Mouse (Mus musculus): ENCODE measurements around the gene 4930522H14Rik. TPM values are rescaled to one million over a fixed set of nuclear protein-coding genes. Genes with fewer than 3 reads are reported as not detected.
A peak's percentile ranks its signal among the peaks of the same experiment; 100 is the strongest.

Gene 4930522H14Rik
- polyA plus RNA-seq, 1 experiment from 2014 or later, result not detected

DNA sequence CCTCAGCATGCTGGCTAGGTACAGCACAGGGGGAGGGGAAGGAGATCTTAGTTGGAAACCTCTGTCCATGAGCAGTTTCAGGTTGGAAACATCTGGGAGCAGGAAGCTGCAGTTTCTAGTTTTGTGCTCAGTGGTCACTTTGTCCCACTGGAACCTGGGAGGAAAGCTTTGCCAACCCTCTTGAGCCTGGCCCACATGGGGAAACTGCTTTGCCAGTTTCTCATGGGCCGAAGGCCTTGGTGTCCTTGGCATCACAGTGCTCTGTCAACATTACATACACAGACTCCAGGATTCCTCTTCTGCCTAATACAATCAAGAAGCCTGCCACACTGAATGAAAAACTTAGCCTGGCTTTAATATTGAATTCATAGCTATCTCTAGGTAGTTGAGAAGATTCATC, 48.4 kb downstream of the 4930522H14Rik start:
- no peak for ATAC-seq (ENCODE audit: low FRiP score)

DNA sequence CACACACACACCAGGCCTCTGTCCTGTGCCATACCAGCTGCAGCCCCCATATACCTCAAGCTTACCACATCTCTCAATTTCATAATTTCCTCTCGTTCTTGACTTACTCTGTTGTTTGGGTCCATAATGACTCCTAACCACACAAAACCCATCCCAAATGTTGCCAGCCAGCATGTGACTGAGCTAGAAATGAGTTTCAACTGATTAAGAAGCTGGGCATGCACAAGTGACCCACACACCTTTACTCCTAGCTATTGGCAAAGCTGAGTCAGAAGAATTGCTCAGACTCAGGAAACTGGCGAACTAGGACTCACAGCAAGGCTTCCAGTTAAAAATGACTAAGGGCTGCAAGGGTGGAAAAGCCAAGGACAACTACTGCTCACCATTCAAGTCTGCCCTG, 49.7 kb downstream of the 4930522H14Rik start:
- H3K27me3 ChIP-seq (ENCODE audit: control insufficient read depth, insufficient read depth, low read length), result no peaks in the 10 kb centered on the region
- H3K9me3 ChIP-seq (ENCODE audit: control insufficient read depth, low read length), result no peaks in the 10 kb centered on the region
- H3K4me2 ChIP-seq (replicated peaks; ENCODE audit: low read depth, low read length), result no peak overlapping the region
- H3K27ac ChIP-seq (ENCODE audit: low read depth, low read length), result no peak overlapping the region
- H3K4me1 ChIP-seq (replicated peaks; ENCODE audit: control insufficient read depth, insufficient read depth, low read length), result no peaks in the 10 kb centered on the region
- no peak overlapping the region for H3K9ac ChIP-seq (ENCODE audit: low read depth, low read length)
- no peak for ATAC-seq (ENCODE audit: low FRiP score)
- no peak for DNase-seq (ENCODE audit: low spot score)
- no peak overlapping the region for H3K4me3 ChIP-seq (ENCODE audit: low read depth, low read length)
- 82% methylated on average over 2 of the region's 2 CpGs for WGBS
- no peaks in the 10 kb centered on the region for H3K36me3 ChIP-seq (ENCODE audit: control insufficient read depth, insufficient read depth, low read length)

More for the DNA sequence above, 48.4 kb downstream of the 4930522H14Rik start:
- H3K36me3 ChIP-seq (ENCODE audit: control insufficient read depth, insufficient read depth, low read length), result no peaks in the 10 kb centered on the region
- H3K27me3 ChIP-seq (ENCODE audit: control insufficient read depth, insufficient read depth, low read length), result no peaks in the 10 kb centered on the region
- DNase-seq (ENCODE audit: low spot score), result no peak
- WGBS, result 92% methylated on average over 1 of the region's 1 CpGs
- no peak overlapping the region for H3K27ac ChIP-seq (ENCODE audit: low read depth, low read length)
- H3K4me3 ChIP-seq (ENCODE audit: low read depth, low read length), result no peak overlapping the region
- H3K9ac ChIP-seq (ENCODE audit: low read depth, low read length), result no peak overlapping the region
- no peak overlapping the region for H3K4me2 ChIP-seq (replicated peaks; ENCODE audit: low read depth, low read length)
- no peaks in the 10 kb centered on the region for H3K9me3 ChIP-seq (ENCODE audit: control insufficient read depth, low read length)
- no peaks in the 10 kb centered on the region for H3K4me1 ChIP-seq (replicated peaks; ENCODE audit: control insufficient read depth, insufficient read depth, low read length)

DNA sequence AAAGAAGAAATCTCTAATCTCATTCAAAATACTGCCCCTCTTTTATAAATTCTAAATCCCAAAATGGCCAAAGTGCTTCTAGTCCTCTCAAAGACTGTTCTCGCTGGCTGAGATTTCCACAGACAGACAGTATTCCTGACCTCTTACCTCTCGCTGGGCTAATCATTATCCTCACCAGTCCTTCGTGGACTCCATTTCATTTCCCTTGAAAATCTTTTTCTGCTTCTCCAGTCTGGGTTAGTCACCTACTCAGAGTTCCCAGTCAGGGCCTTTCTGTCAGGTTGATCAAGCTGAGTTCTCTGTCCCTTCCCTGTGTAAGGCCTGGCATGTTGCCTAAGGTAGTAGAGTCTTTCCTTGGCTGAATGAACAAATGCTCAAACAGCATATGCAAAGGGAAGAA, 53.6 kb downstream of the 4930522H14Rik start:
- DNase-seq (ENCODE audit: low spot score), result no peak
- H3K9me3 ChIP-seq (ENCODE audit: control insufficient read depth, low read length), result no peaks in the 10 kb centered on the region
- H3K27ac ChIP-seq (ENCODE audit: low read depth, low read length), result no peak overlapping the region

DNA sequence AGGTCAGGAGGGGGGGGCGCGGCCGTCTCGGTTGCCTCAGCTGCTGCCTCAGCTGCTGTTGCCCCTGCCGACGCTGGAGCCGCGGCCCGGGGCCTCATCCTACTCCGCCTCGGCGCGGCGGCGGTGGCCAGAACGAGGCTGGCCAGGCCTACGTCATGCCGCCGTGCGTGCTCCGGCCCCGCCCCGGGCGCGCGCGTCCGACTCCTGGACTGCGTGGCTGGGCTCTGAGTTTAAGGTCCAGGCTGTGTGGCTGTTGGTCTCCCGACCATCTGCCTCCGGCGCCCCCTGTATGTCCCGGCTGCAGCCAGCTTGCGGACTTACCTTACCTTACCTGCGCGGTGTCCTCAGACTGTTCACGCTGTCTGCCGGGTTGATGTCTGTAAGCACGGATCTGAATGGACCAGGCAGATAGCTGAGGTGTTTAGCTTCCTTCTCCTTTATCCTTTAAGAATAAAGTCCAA, 54.5 kb downstream of the 4930522H14Rik start:
- Histone ChIP-seq H3K36me3 (ENCODE audit: control insufficient read depth, insufficient read depth, low read length) (no peaks in the 10 kb centered on the region), H3K4me2 (replicated peaks; ENCODE audit: low read depth, low read length) (peak overlapping the region; percentile 60), H3K4me1 (replicated peaks; ENCODE audit: control insufficient read depth, insufficient read depth, low read length) (0 out of 2 replicates have a peak, but pooled peaks cover 3% of the 10 kb centered on the region), H3K4me3 (ENCODE audit: low read depth, low read length) (peak overlapping the region; percentile 82), H3K9me3 (ENCODE audit: control insufficient read depth, low read length) (no peaks in the 10 kb centered on the region), H3K9ac (ENCODE audit: low read depth, low read length) (peak overlapping the region; percentile 98), H3K27me3 (ENCODE audit: control insufficient read depth, insufficient read depth, low read length) (no peaks in the 10 kb centered on the region), H3K27ac (ENCODE audit: low read depth, low read length) (peak overlapping the region; percentile 95)
- ATAC-seq (ENCODE audit: low FRiP score), result peak; percentile 99
- 0% methylated on average over 24 of the region's 39 CpGs for WGBS
- DNase-seq (ENCODE audit: low spot score), result peak; percentile 96

More for the DNA sequence above, 53.6 kb downstream of the 4930522H14Rik start:
- no peaks in the 10 kb centered on the region for H3K27me3 ChIP-seq (ENCODE audit: control insufficient read depth, insufficient read depth, low read length)
- 0 out of 2 replicates have a peak, but pooled peaks cover 3% of the 10 kb centered on the region for H3K4me1 ChIP-seq (replicated peaks; ENCODE audit: control insufficient read depth, insufficient read depth, low read length)
- H3K36me3 ChIP-seq (ENCODE audit: control insufficient read depth, insufficient read depth, low read length), result no peaks in the 10 kb centered on the region
- ATAC-seq (ENCODE audit: low FRiP score), result no peak
- no peak overlapping the region for H3K4me3 ChIP-seq (ENCODE audit: low read depth, low read length)
- H3K4me2 ChIP-seq (replicated peaks; ENCODE audit: low read depth, low read length), result no peak overlapping the region
- H3K9ac ChIP-seq (ENCODE audit: low read depth, low read length), result no peak overlapping the region
- WGBS, result 91% methylated on average over 3 of the region's 3 CpGs

DNA sequence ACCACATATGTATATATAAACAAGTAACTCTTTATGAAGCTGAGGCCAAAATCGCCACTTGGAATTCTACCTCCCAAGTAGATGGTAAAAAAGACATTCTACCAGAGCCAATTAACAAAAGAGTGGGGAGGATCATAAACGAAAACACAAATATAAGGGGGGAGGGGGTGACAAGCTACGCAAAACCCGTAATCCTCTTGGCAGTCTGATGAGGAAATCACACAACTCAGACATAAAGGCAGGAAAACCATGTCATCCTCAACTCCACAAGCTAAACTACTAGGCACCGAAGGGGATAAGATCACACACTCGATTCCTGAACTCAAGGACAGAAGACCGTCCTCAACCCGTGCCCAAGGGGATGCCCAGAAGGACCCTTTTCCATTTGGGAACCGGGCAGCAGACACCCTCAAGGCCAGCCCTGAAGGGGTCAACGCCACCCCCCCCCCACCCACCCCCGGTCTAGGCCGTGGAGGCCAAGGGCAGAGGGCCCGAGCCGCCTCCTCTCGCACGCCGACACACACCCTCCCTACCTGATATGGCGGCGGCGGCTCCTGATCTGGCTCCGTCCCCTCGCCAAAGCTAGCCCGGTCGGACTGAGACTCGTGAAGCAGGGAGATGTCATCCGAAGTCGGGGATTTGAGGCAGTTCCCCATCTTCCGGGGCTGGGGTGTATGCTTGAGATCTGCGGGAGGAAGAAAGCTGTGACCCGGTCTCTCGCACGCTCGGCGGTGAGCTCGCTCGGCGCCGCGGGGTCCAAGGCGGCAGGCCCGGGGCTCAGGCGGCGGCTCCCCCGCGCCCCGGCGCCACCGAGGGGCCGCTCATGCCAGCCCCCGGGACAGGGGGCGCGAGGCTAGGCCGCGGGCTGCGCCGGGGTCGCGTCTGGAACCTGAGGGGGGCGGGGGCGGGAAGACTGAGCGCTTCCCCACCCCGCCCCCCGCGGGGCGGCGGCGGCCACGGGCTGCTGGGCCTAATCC, 55.2 kb downstream of the 4930522H14Rik start:
- H3K36me3 ChIP-seq (ENCODE audit: control insufficient read depth, insufficient read depth, low read length), result no peaks in the 10 kb centered on the region
- no peaks in the 10 kb centered on the region for H3K9me3 ChIP-seq (ENCODE audit: control insufficient read depth, low read length)
- peak overlapping the region; percentile 82 for H3K4me3 ChIP-seq (ENCODE audit: low read depth, low read length)
- no peaks in the 10 kb centered on the region for H3K27me3 ChIP-seq (ENCODE audit: control insufficient read depth, insufficient read depth, low read length)
- H3K9ac ChIP-seq (ENCODE audit: low read depth, low read length), result peak overlapping the region; percentile 98
- ATAC-seq (ENCODE audit: low FRiP score) (peak; percentile 89), DNase-seq (ENCODE audit: low spot score) (peak; percentile 73)
- H3K4me1 ChIP-seq (replicated peaks; ENCODE audit: control insufficient read depth, insufficient read depth, low read length), result 0 out of 2 replicates have a peak, but pooled peaks cover 3% of the 10 kb centered on the region
- H3K4me2 ChIP-seq (replicated peaks; ENCODE audit: low read depth, low read length), result peak overlapping the region; percentile 60
- H3K27ac ChIP-seq (ENCODE audit: low read depth, low read length), result peak overlapping the region; percentile 95
- under 1% methylated on average over 34 of the region's 68 CpGs for WGBS

DNA sequence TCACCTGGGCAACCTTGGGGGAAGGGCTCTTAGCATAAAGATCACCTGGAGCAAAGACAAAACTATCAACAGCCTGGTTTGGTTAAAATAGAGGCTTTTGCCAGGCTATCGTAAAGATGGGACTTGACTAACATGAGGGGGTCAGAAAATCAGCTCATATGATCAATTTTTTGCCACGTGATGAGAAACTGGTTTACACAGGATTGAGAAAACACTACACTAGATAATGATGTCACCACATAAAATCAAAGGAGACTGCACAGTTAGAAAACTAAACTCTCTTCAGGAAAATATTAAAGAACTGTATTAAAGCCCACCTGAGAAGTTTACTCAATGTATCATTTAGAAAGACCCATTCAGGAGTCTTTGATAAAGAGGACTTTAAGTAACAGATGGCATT, 56.0 kb downstream of the 4930522H14Rik start:
- H3K27ac ChIP-seq (ENCODE audit: low read depth, low read length), result no peak overlapping the region
- no peaks in the 10 kb centered on the region for H3K36me3 ChIP-seq (ENCODE audit: control insufficient read depth, insufficient read depth, low read length)
- no peaks in the 10 kb centered on the region for H3K27me3 ChIP-seq (ENCODE audit: control insufficient read depth, insufficient read depth, low read length)
- peak overlapping the region; percentile 82 for H3K4me3 ChIP-seq (ENCODE audit: low read depth, low read length)
- DNase-seq (ENCODE audit: low spot score) (peak; percentile 1), ATAC-seq (ENCODE audit: low FRiP score) (no peak)
- WGBS, result 66% methylated on average over 2 of the region's 2 CpGs
- peak overlapping the region; percentile 60 for H3K4me2 ChIP-seq (replicated peaks; ENCODE audit: low read depth, low read length)
- no peak overlapping the region; the same call in 1 of the 2 replicates for H3K9ac ChIP-seq (ENCODE audit: low read depth, low read length)
- H3K4me1 ChIP-seq (replicated peaks; ENCODE audit: control insufficient read depth, insufficient read depth, low read length), result 0 out of 2 replicates have a peak, but pooled peaks cover 3% of the 10 kb centered on the region
- no peaks in the 10 kb centered on the region for H3K9me3 ChIP-seq (ENCODE audit: control insufficient read depth, low read length)

DNA sequence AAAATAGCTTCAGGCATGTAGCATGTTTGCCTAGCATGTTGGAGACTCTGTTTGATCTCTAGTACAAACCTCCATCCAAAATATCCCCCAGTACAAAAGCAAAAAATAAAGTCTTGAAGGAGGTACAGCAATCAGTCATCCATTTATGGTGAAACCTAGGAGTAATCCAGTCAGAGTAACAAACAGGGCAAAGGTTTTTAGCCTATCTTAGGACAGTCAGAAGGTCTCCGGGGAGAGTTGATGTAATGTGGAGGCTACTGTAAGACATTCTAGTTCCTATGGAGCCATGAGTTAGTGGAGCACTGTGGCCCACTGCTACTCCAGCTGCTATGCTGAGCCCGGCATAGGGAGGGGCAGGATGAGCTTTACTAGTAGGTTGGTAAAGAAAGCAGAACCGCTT, 58.5 kb downstream of the 4930522H14Rik start:
- Histone ChIP-seq H3K27ac (ENCODE audit: low read depth, low read length) (no peak overlapping the region), H3K4me3 (ENCODE audit: low read depth, low read length) (no peak overlapping the region), H3K9me3 (ENCODE audit: control insufficient read depth, low read length) (no peaks in the 10 kb centered on the region), H3K4me2 (replicated peaks; ENCODE audit: low read depth, low read length) (no peak overlapping the region), H3K36me3 (ENCODE audit: control insufficient read depth, insufficient read depth, low read length) (no peaks in the 10 kb centered on the region), H3K9ac (ENCODE audit: low read depth, low read length) (no peak overlapping the region), H3K4me1 (replicated peaks; ENCODE audit: control insufficient read depth, insufficient read depth, low read length) (0 out of 2 replicates have a peak, but pooled peaks cover 3% of the 10 kb centered on the region), H3K27me3 (ENCODE audit: control insufficient read depth, insufficient read depth, low read length) (no peaks in the 10 kb centered on the region)
- ATAC-seq (ENCODE audit: low FRiP score), result no peak
- DNase-seq (ENCODE audit: low spot score), result no peak
- WGBS, result 94% methylated on average over 3 of the region's 3 CpGs

DNA sequence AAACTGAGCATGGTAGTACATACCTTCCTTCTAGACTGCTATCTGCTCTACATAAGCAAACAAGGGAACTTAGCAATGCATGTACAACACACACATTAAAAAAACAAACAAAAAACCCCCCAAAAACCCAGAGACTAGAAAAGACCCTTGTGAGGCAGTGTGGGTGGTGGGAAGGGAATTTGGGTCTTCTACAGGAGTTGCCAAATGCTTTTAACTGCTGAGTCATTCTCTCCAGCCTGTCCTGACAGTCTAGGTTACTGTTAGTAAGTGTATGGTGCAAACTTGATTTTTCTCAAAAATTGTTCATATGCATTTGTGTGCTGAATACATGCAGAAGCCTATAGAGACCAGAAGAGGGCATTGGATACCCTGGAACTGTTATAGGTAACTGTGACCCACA, 59.5 kb downstream of the 4930522H14Rik start:
- H3K4me2 ChIP-seq (replicated peaks; ENCODE audit: low read depth, low read length), result no peak overlapping the region
- ATAC-seq (ENCODE audit: low FRiP score), result no peak
- H3K4me1 ChIP-seq (replicated peaks; ENCODE audit: control insufficient read depth, insufficient read depth, low read length), result 0 out of 2 replicates have a peak, but pooled peaks cover 3% of the 10 kb centered on the region
- no peak overlapping the region for H3K4me3 ChIP-seq (ENCODE audit: low read depth, low read length)
- H3K9ac ChIP-seq (ENCODE audit: low read depth, low read length), result no peak overlapping the region
- H3K9me3 ChIP-seq (ENCODE audit: control insufficient read depth, low read length), result no peaks in the 10 kb centered on the region
- DNase-seq (ENCODE audit: low spot score), result no peak
- no peaks in the 10 kb centered on the region for H3K27me3 ChIP-seq (ENCODE audit: control insufficient read depth, insufficient read depth, low read length)
- H3K27ac ChIP-seq (ENCODE audit: low read depth, low read length), result no peak overlapping the region
- H3K36me3 ChIP-seq (ENCODE audit: control insufficient read depth, insufficient read depth, low read length), result no peaks in the 10 kb centered on the region
